Mouse (Mus musculus) CH12.LX (cell line): ENCODE measurements at regions not wholly inside any gene's neighbourhood (a gene's known extent, or its start where the extent isn't known, plus 50 kb on each side); places are given as distances from the start of the nearest gene placed in this dataset.

Source experiments
- DNase-seq: peaks from one replicate; pipeline ENCODE4 v3.0.0-alpha.2; 2013; ENCODE audit errors: extremely low read depth
- H3K27ac ChIP-seq: 2 replicates; pipeline ENCODE4 v1.5.1; 2012; ENCODE audit warnings: low read depth, mild to moderate bottlenecking, control low read depth, moderate library complexity; ENCODE audit not compliant: insufficient read depth
- H3K27me3 ChIP-seq: replicated peaks from 2 replicates; pipeline ENCODE3; 2012; ENCODE audit warnings: inconsistent platforms
- H3K36me3 ChIP-seq, 2 experiments: replicated peaks in 1 of 2; 2 replicates each; pipeline versions ENCODE3 to v1.6.1; 2012; ENCODE audit warnings: inconsistent platforms in 1 of 2, low read length in 1 of 2, mild to moderate bottlenecking in 1 of 2, mixed read lengths in 1 of 2, moderate library complexity in 1 of 2; ENCODE audit not compliant: control insufficient read depth in 1 of 2, insufficient read depth in 1 of 2
- H3K4me1 ChIP-seq, 2 experiments: 2 replicates each; pipeline ENCODE4 v1.6.1; 2012; ENCODE audit warnings: inconsistent platforms in 1 of 2, moderate library complexity in 1 of 2; ENCODE audit not compliant: insufficient read depth in 2 of 2, control insufficient read depth in 1 of 2
- H3K4me2 ChIP-seq: 2 replicates; pipeline ENCODE4 v1.6.1; 2012; ENCODE audit warnings: low read depth, mild to moderate bottlenecking, control low read depth; ENCODE audit not compliant: poor library complexity, insufficient read depth, severe bottlenecking
- H3K4me3 ChIP-seq, 3 experiments: fragments of 150-350 bp in 1 of 3; sonication (generic) in 1 of 3; replicated peaks in 1 of 3; 2 replicates each; pipeline versions ENCODE3 to v1.5.1; 2011 to 2012; ENCODE audit warnings: low read depth in 2 of 3, low read length in 2 of 3, mild to moderate bottlenecking in 2 of 3, moderate library complexity in 2 of 3, control low read depth in 1 of 3, improper control_type of control experiment in 1 of 3, inconsistent platforms in 1 of 3, mixed read lengths in 1 of 3; ENCODE audit not compliant: poor library complexity in 1 of 3
- H3K79me2 ChIP-seq: replicated peaks from 2 replicates; pipeline ENCODE4 v1.6.1; 2012; ENCODE audit warnings: mild to moderate bottlenecking, moderate library complexity; ENCODE audit not compliant: control insufficient read depth, poor library complexity, insufficient read depth, severe bottlenecking; ENCODE audit errors: extremely low read depth
- H3K9ac ChIP-seq: 2 replicates; pipeline ENCODE4 v1.6.1; 2012; ENCODE audit warnings: low read depth, mild to moderate bottlenecking, control low read depth, moderate library complexity; ENCODE audit not compliant: insufficient read depth
- H3K9me3 ChIP-seq: replicated peaks from 2 replicates; pipeline ENCODE3; 2012; ENCODE audit warnings: low read length, inconsistent platforms, mixed read lengths
- BHLHE40 ChIP-seq: IDR thresholded peaks from 2 replicates; pipeline ENCODE4 v1.6.1; 2011; ENCODE audit warnings: mild to moderate bottlenecking, low read depth, low read length, improper control_type of control experiment
- CHD1 ChIP-seq: IDR thresholded peaks from 2 replicates; pipeline ENCODE4 v1.6.1; 2012; ENCODE audit warnings: low read depth, low read length, improper control_type of control experiment, inconsistent platforms
- CHD2 ChIP-seq: IDR thresholded peaks from 2 replicates; pipeline ENCODE4 v1.6.1; 2011; ENCODE audit warnings: low read length, improper control_type of control experiment
- CTCF ChIP-seq, 2 experiments: IDR thresholded peaks in 1 of 2; conservative IDR thresholded peaks in 1 of 2; 2 replicates each; pipeline ENCODE4 v1.5.1; 2011 to 2012; ENCODE audit warnings: low read depth in 2 of 2, low read length in 2 of 2, improper control_type of control experiment in 1 of 2, inconsistent platforms in 1 of 2, mild to moderate bottlenecking in 1 of 2, moderate library complexity in 1 of 2
- GABPA ChIP-seq: IDR thresholded peaks from 2 replicates; pipeline ENCODE4 v1.6.1; 2012; ENCODE audit warnings: low read depth, low read length, improper control_type of control experiment, inconsistent platforms; ENCODE audit not compliant: insufficient replicate concordance
- IRF4 ChIP-seq: IDR thresholded peaks from 2 replicates; pipeline ENCODE4 v1.6.1; 2014; ENCODE audit warnings: low read depth, mild to moderate bottlenecking, inconsistent platforms, low read length, improper control_type of control experiment
- JUN ChIP-seq: IDR thresholded peaks from 2 replicates; pipeline ENCODE4 v1.6.1; 2011; ENCODE audit warnings: low read depth, mild to moderate bottlenecking, low read length, improper control_type of control experiment, moderate library complexity; ENCODE audit not compliant: insufficient read depth
- JUND ChIP-seq: conservative IDR thresholded peaks from 2 replicates; pipeline ENCODE4 v1.6.1; 2011; ENCODE audit warnings: low read depth, low read length, improper control_type of control experiment
- MAFK ChIP-seq: IDR thresholded peaks from 2 replicates; pipeline ENCODE4 v1.6.1; 2011; ENCODE audit warnings: low read length, improper control_type of control experiment; ENCODE audit not compliant: insufficient replicate concordance
- MAX ChIP-seq: IDR thresholded peaks from 2 replicates; pipeline ENCODE4 v1.6.1; 2011; ENCODE audit warnings: low read length, improper control_type of control experiment
- MXI1 ChIP-seq: IDR thresholded peaks from 2 replicates; pipeline ENCODE4 v1.6.1; 2011; ENCODE audit warnings: mild to moderate bottlenecking, low read depth, low read length, improper control_type of control experiment
- NELFE ChIP-seq: IDR thresholded peaks from 2 replicates; pipeline ENCODE4 v1.6.1; 2011; ENCODE audit warnings: low read depth, low read length, improper control_type of control experiment
- POLR2A ChIP-seq: IDR thresholded peaks from 2 replicates; pipeline ENCODE4 v1.6.1; 2011; ENCODE audit warnings: low read depth, mild to moderate bottlenecking, improper control_type of control experiment, low read length
- POLR2AphosphoS2 ChIP-seq: IDR thresholded peaks from 2 replicates; pipeline ENCODE4 v1.6.1; 2011; ENCODE audit warnings: low read depth, low read length, improper control_type of control experiment
- RAD21 ChIP-seq: IDR thresholded peaks from 2 replicates; pipeline ENCODE4 v1.6.1; 2011; ENCODE audit warnings: low read depth, mild to moderate bottlenecking, low read length, improper control_type of control experiment, moderate library complexity
- TBP ChIP-seq: conservative IDR thresholded peaks from 2 replicates; pipeline ENCODE4 v1.6.1; 2011; ENCODE audit warnings: low read depth, low read length, improper control_type of control experiment
- USF1 ChIP-seq: IDR thresholded peaks from 2 replicates; pipeline ENCODE4 v1.6.1; 2014; ENCODE audit warnings: low read depth, mild to moderate bottlenecking, inconsistent platforms, low read length, improper control_type of control experiment
- USF2 ChIP-seq: conservative IDR thresholded peaks from 2 replicates; pipeline ENCODE4 v1.6.1; 2011; ENCODE audit warnings: low read depth, low read length, improper control_type of control experiment
- ZMIZ1 ChIP-seq: IDR thresholded peaks from 2 replicates; pipeline ENCODE4 v1.6.1; 2012; ENCODE audit warnings: low read depth, mild to moderate bottlenecking, inconsistent platforms, low read length, improper control_type of control experiment
- dilution Hi-C: fragments of 300-500 bp; cut with MboI; formaldehyde crosslinking; loops from 2 replicates; pipeline ENCODE4 v1.14.3; 2020; ENCODE audit warnings: low sequenced_read_pairs; ENCODE audit not compliant: extremely low pct_unique_long_range_greater_than_20kb, extremely low pct_ligation_motif_present
- in situ Hi-C: fragments of 300-500 bp; cut with MboI; formaldehyde crosslinking; loops from 3 replicates; pipeline ENCODE4 v1.14.3; 2019; ENCODE audit warnings: low sequenced_read_pairs, low pct_ligation_motif_present, low pct_unique_long_range_greater_than_20kb, mixed read lengths

GRCm38 (mm10) chr12:92120164-92120815 is 271.3 kb upstream of the Sel1l start:
- no peaks in the 10 kb centered on the region for H3K36me3 ChIP-seq
- no peaks in the 10 kb centered on the region for H3K27me3 ChIP-seq
- TF ChIP-seq MAFK (no peak), TBP (no peak), MAX (no peak), POLR2AphosphoS2 (no peak), JUND (no peak), GABPA (no peak), RAD21 (no peak), USF2 (no peak), USF1 (no peak), POLR2A (no peak), CHD1 (no peak), ZMIZ1 (no peak), MXI1 (no peak), JUN (no peak)
- TF ChIP-seq, all 38 proteins: peak for 0
- H3K27ac ChIP-seq: no peak overlapping the region
- dilution Hi-C loops: no loop called here
- H3K9me3 ChIP-seq: no peaks in the 10 kb centered on the region
- no peak overlapping the region for H3K9ac ChIP-seq
- no peaks in the 10 kb centered on the region for H3K4me1 ChIP-seq
- H3K4me3 ChIP-seq: no peak overlapping the region
- no peak for DNase-seq
- H3K79me2 ChIP-seq: no peaks in the 10 kb centered on the region
- no peak overlapping the region for H3K4me2 ChIP-seq
- in situ Hi-C loops: no loop called here

DNA sequence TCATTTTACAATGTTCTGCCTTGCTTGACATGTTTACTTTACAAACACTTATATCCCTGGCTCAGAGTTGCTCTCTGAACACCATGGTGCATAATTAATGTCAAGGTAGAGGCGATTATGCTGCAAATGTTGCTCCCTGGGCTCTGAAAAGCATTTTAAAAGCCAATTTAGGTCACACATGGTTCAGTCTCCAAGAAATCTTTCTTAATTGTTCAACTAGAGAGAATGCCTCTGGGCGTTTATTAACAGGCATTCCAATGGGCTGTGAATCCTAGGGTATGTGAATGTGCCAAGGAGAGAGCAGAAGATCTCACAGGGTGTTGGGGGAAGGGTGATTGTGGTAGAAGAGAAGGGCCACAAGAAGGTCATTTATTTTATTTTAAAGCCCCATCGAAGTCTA is 260.7 kb upstream of the Sel1l start:
- in situ Hi-C loops: no loop called here
- Histone ChIP-seq H3K4me3 (no peak overlapping the region), H3K9me3 (no peaks in the 10 kb centered on the region), H3K4me1 (no peaks in the 10 kb centered on the region), H3K4me2 (no peak overlapping the region), H3K36me3 (no peaks in the 10 kb centered on the region), H3K27ac (no peak overlapping the region), H3K27me3 (no peaks in the 10 kb centered on the region), H3K79me2 (no peaks in the 10 kb centered on the region), H3K9ac (no peak overlapping the region)
- no peak for DNase-seq
- TF ChIP-seq BHLHE40: no peak
- TF ChIP-seq NELFE: no peak
- TF ChIP-seq CHD2: no peak
- no peak for TF ChIP-seq CTCF (conservative IDR thresholded peaks at IDR 0.05 in 1 of 2, IDR thresholded peaks at IDR 0.05 in 1 of 2; ENCODE audit: low read depth in 2 of 2, low read length in 2 of 2)
- TF ChIP-seq GABPA: no peak
- TF ChIP-seq CHD1: no peak
- no peak for TF ChIP-seq JUND
- TF ChIP-seq USF2: no peak
- no peak for TF ChIP-seq IRF4
- TF ChIP-seq MAFK: no peak
- dilution Hi-C loops: no loop called here
